Mouse (Mus musculus) macrophage (primary cell): ENCODE results near the gene Nutm2. TPM values are rescaled to one million over a fixed set of nuclear protein-coding genes. Genes with fewer than 3 reads are reported as not detected.
"Not testable (repeated sequence)": the region's sequence is repeated elsewhere in the genome, so short reads cannot be mapped to it uniquely, and the experiment has no call there.

ENCODE experiments used
- H3K27ac ChIP-seq: fragments of 350-480 bp; formaldehyde crosslinking; 2 replicates; pipeline ENCODE4 v1.9.0; 2021
- H3K36me3 ChIP-seq: fragments of 350-480 bp; formaldehyde crosslinking; 2 replicates; pipeline ENCODE4 v1.9.0; 2021; ENCODE audit errors: inconsistent target
- H3K4me3 ChIP-seq: fragments of 350-480 bp; formaldehyde crosslinking; 2 replicates; pipeline ENCODE4 v1.9.0; 2021; ENCODE audit errors: inconsistent target
- H3K79me2 ChIP-seq: fragments of 350-480 bp; formaldehyde crosslinking; 2 replicates; pipeline ENCODE4 v1.9.0; 2021; ENCODE audit errors: inconsistent target
- WGBS: methylation state at CpG from one replicate; pipeline ENCODE4 v1.1.7; 2026; ENCODE audit warnings: inconsistent platforms; ENCODE audit not compliant: missing documents; 5-methylcytosine and 5-hydroxymethylcytosine counted together
- polyA plus RNA-seq: library from polyadenylated mRNA; stranded (reverse); fragments of 250-400 nt; gene quantifications from 3 replicates; pipeline ENCODE4 v1.2.4, GENCODE M21; 2018; ENCODE audit warnings: inconsistent platforms
- total RNA-seq, 78 experiments: library from RNA; depleted of rRNA; stranded (reverse); fragments of 250-400 nt; gene quantifications; 1 replicate in 9 of 78; 2 replicates in 24 of 78; 3 replicates in 43 of 78; 4 replicates in 2 of 78; pipeline ENCODE4 v1.2.4; 2018; ENCODE audit warnings: inconsistent platforms in 56 of 78

Nutm2 gene
- not detected for total RNA-seq (2018; cell fraction: chromatin; rRNA removed)
- total RNA-seq (2018; cell fraction: cytosol; rRNA removed), result not detected
- not detected for total RNA-seq (2018; cell fraction: nucleus; rRNA removed)
- polyA plus RNA-seq, result not detected in 3 replicates

GRCm38 (mm10) chr13:50467007-50467406 lies at the start of gene Nutm2:
Gene Nutm2, plus strand, starts transcription at chr13:50467307.
- no peak within 1 kb of the TSS for H3K4me3 ChIP-seq
- WGBS, result 79% methylated on average over 4 of the region's 4 CpGs
- no peaks in the 10 kb centered on the region for H3K36me3 ChIP-seq
- no peak within 1 kb of the TSS for H3K27ac ChIP-seq
- no peaks in the 10 kb centered on the region for H3K79me2 ChIP-seq

- Histone ChIP-seq H3K36me3 (peaks cover 32% of the 10 kb centered on the region), H3K79me2 (peaks cover 20% of the 10 kb centered on the region), H3K4me3 (peak within 1 kb of the TSS; percentile 77), H3K27ac (peak within 1 kb of the TSS; percentile 58)
- WGBS, result 12% methylated on average over 35 of the region's 35 CpGs
Observed at GRCm38 (mm10) chr13:50417389-50418183, 49.5 kb upstream of the Nutm2 start, which contains the start of gene Fbxw17. Gene Fbxw17, plus strand, starts transcription at chr13:50417864.

GRCm38 (mm10) chr13:50418421-50418820 lies 48.7 kb upstream of the Nutm2 start:
- Histone ChIP-seq H3K36me3 (peaks cover 40% of the 10 kb centered on the region), H3K79me2 (peaks cover 26% of the 10 kb centered on the region), H3K4me3 (peak overlapping the region; percentile 77), H3K27ac (peak overlapping the region; percentile 58)
- WGBS, result 56% methylated on average over 3 of the region's 3 CpGs

GRCm38 (mm10) chr13:50423625-50424209 lies 43.4 kb upstream of the Nutm2 start:
- Histone ChIP-seq H3K4me3 (no peak overlapping the region), H3K27ac (no peak overlapping the region), H3K36me3 (peaks cover 93% of the 10 kb centered on the region), H3K79me2 (peaks cover 19% of the 10 kb centered on the region)
- WGBS, result 95% methylated on average over 8 of the region's 8 CpGs

GRCm38 (mm10) chr13:50424517-50424916 lies 42.6 kb upstream of the Nutm2 start:
- 100% methylated on average over 2 of the region's 2 CpGs for WGBS
- Histone ChIP-seq H3K36me3 (peaks cover 100% of the 10 kb centered on the region), H3K79me2 (peaks cover 11% of the 10 kb centered on the region; the same call in 1 of the 2 replicates), H3K4me3 (no peak overlapping the region), H3K27ac (no peak overlapping the region)

- H3K36me3 ChIP-seq, result peaks cover 100% of the 10 kb centered on the region
- no peak overlapping the region for H3K27ac ChIP-seq
- peaks cover 7% of the 10 kb centered on the region; the same call in 1 of the 2 replicates for H3K79me2 ChIP-seq
- WGBS, result 99% methylated on average over 4 of the region's 4 CpGs
- H3K4me3 ChIP-seq, result no peak overlapping the region
Observed at GRCm38 (mm10) chr13:50426686-50427085, 40.4 kb upstream of the Nutm2 start.

- Histone ChIP-seq H3K79me2 (no peaks in the 10 kb centered on the region), H3K27ac (no peak within 1 kb of the TSS), H3K4me3 (no peak within 1 kb of the TSS), H3K36me3 (no peaks in the 10 kb centered on the region)
- 73% methylated on average over 2 of the region's 2 CpGs for WGBS
Observed at GRCm38 (mm10) chr13:50443812-50444211, 23.3 kb upstream of the Nutm2 start, which contains the start of gene Gm47429. Gene Gm47429, minus strand, starts transcription at chr13:50443912.

GRCm38 (mm10) chr13:50445261-50445660 lies 21.8 kb upstream of the Nutm2 start:
- no peak overlapping the region for H3K27ac ChIP-seq
- H3K79me2 ChIP-seq, result no peaks in the 10 kb centered on the region
- H3K4me3 ChIP-seq, result no peak overlapping the region
- WGBS, result 81% methylated on average over 4 of the region's 4 CpGs
- no peaks in the 10 kb centered on the region for H3K36me3 ChIP-seq

- not testable (repeated sequence) for H3K79me2 ChIP-seq, H3K27ac ChIP-seq, H3K4me3 ChIP-seq, H3K36me3 ChIP-seq
- 75% methylated on average over 9 of the region's 9 CpGs for WGBS
Observed at GRCm38 (mm10) chr13:50452266-50452665, 14.8 kb upstream of the Nutm2 start.

GRCm38 (mm10) chr13:50453426-50453825 lies 13.7 kb upstream of the Nutm2 start:
- Histone ChIP-seq H3K4me3 (no peak overlapping the region), H3K27ac (no peak overlapping the region), H3K36me3 (no peaks in the 10 kb centered on the region), H3K79me2 (no peaks in the 10 kb centered on the region)
- WGBS, result 42% methylated on average over 4 of the region's 4 CpGs

- not testable (repeated sequence) for H3K36me3 ChIP-seq, H3K27ac ChIP-seq, H3K79me2 ChIP-seq, H3K4me3 ChIP-seq
- WGBS, result 81% methylated on average over 2 of the region's 2 CpGs
Observed at GRCm38 (mm10) chr13:50460433-50460832, 6.7 kb upstream of the Nutm2 start.

GRCm38 (mm10) chr13:50464621-50465562 lies 2.2 kb upstream of the Nutm2 start:
- no peak overlapping the region for H3K4me3 ChIP-seq
- H3K79me2 ChIP-seq, result no peaks in the 10 kb centered on the region
- H3K27ac ChIP-seq, result no peak overlapping the region
- no peaks in the 10 kb centered on the region for H3K36me3 ChIP-seq
- 38% methylated on average over 26 of the region's 27 CpGs for WGBS

GRCm38 (mm10) chr13:50488510-50488909 lies 21.4 kb downstream of the Nutm2 start:
- H3K36me3 ChIP-seq, H3K79me2 ChIP-seq, H3K27ac ChIP-seq, H3K4me3 ChIP-seq: not testable (repeated sequence)
